Mouse (Mus musculus) midbrain, embryonic 15.5 days (tissue): ENCODE measurements around the gene Epb41l1. TPM values are rescaled to one million over a fixed set of nuclear protein-coding genes. Genes with fewer than 3 reads are reported as not detected.

Source experiments
- ATAC-seq: fragments of 200-750 bp; cut with Nextera tagmentation; replicated peaks from 2 replicates; pipeline ENCODE4 v1.8.0; 2017; ENCODE audit warnings: moderate TSS enrichment
- H3K27ac ChIP-seq: fragments of 300-500 bp; sonication (generic); 2 replicates; pipeline ENCODE4 v1.5.1; 2015; ENCODE audit warnings: mild to moderate bottlenecking, inconsistent platforms
- H3K27me3 ChIP-seq: fragments of 300-500 bp; sonication (generic); replicated peaks from 2 replicates; pipeline ENCODE4 v1.6.1; 2015; ENCODE audit warnings: inconsistent platforms
- H3K36me3 ChIP-seq: fragments of 300-500 bp; sonication (generic); replicated peaks from 2 replicates; pipeline ENCODE4 v1.6.1; 2015; ENCODE audit warnings: inconsistent platforms
- H3K4me1 ChIP-seq: fragments of 300-500 bp; sonication (generic); 2 replicates; pipeline ENCODE4 v1.6.1; 2015; ENCODE audit warnings: inconsistent platforms
- H3K4me2 ChIP-seq: fragments of 300-500 bp; sonication (generic); 2 replicates; pipeline ENCODE4 v1.6.1; 2015; ENCODE audit warnings: inconsistent platforms, mild to moderate bottlenecking, moderate library complexity
- H3K4me3 ChIP-seq: fragments of 300-500 bp; sonication (generic); 2 replicates; pipeline ENCODE4 v1.5.1; 2015; ENCODE audit warnings: mild to moderate bottlenecking, inconsistent platforms
- H3K9ac ChIP-seq: fragments of 300-500 bp; sonication (generic); 2 replicates; pipeline ENCODE4 v1.6.1; 2015; ENCODE audit warnings: mild to moderate bottlenecking, inconsistent platforms
- H3K9me3 ChIP-seq: fragments of 300-500 bp; sonication (generic); 2 replicates; pipeline ENCODE4 v1.6.1; 2016; ENCODE audit warnings: inconsistent platforms
- WGBS: fragments of 180-500 bp; shearing (Covaris S2); methylation state at CpG from one replicate; pipeline ENCODE4 v1.1.7; 2015; ENCODE audit warnings: mixed read lengths; 5-methylcytosine and 5-hydroxymethylcytosine counted together
- polyA plus RNA-seq: library from polyadenylated mRNA; unstranded; fragments of >200 nt; fragmentation: Nextera tagmentation; extraction: Ambion mirVana; gene quantifications from 2 replicates; pipeline ENCODE4 v1.2.1, GENCODE M21; 2015

Gene Epb41l1
- polyA plus RNA-seq, 1 experiment from 2014 or later, result 19.6 TPM

- no peak for ATAC-seq
- no peak overlapping the region for H3K4me3 ChIP-seq
- 33% methylated on average over 13 of the region's 13 CpGs for WGBS
- no peak overlapping the region for H3K27ac ChIP-seq
- 0 out of 2 replicates have a peak, but pooled peaks cover 4% of the 10 kb centered on the region for H3K4me1 ChIP-seq
- no peak overlapping the region for H3K4me2 ChIP-seq
- no peaks in the 10 kb centered on the region for H3K27me3 ChIP-seq
- no peak overlapping the region for H3K9ac ChIP-seq
- H3K9me3 ChIP-seq, result no peaks in the 10 kb centered on the region
- no peaks in the 10 kb centered on the region for H3K36me3 ChIP-seq
Measured at GRCm38 (mm10) chr2:156482299-156482698, 61.6 kb downstream of the Epb41l1 start.

- Histone ChIP-seq H3K4me1 (peaks cover 7% of the 10 kb centered on the region), H3K36me3 (no peaks in the 10 kb centered on the region), H3K9me3 (no peaks in the 10 kb centered on the region), H3K4me3 (no peak overlapping the region), H3K27me3 (no peaks in the 10 kb centered on the region), H3K27ac (no peak overlapping the region), H3K4me2 (no peak overlapping the region), H3K9ac (no peak overlapping the region)
- ATAC-seq, result peak; percentile 37; the same call in 1 of the 2 replicates
- 87% methylated on average over 3 of the region's 3 CpGs for WGBS
Measured at GRCm38 (mm10) chr2:156482764-156483163, 62.1 kb downstream of the Epb41l1 start.

GRCm38 (mm10) chr2:156483204-156483603 is 62.5 kb downstream of the Epb41l1 start:
- no peak overlapping the region for H3K4me3 ChIP-seq

DNA sequence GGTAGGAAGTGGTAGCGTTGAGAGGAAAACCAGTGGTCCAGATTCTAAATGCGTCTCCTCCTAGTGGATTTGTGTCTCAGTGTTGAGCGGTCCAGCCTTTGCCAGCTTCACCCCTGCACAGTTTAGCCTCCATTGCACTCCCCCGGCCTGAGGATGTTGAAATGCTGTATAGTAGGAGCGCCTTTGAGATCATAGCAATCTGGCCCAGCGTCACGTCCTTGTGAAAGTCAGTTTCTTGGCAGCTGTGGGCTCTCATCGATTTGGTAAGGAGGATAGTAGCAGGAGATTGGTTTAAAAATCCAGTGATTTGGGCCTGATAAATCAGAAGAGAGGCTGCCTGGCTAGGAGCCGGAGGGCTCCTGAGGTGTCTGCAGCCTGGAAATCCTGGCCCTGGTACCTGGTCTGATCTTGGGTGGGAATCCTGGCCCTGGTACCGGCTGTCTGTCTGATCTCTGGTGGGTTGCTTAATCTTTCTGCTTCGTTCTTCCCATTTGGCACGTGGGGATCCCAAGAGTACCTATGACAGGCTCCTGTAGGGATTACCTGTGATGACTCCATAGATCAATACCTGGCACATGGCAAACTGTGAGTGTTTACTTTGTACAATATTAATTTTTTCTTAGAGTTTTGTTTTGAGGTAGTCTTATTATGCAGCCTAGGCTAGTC is 65.5 kb downstream of the Epb41l1 start:
- Histone ChIP-seq H3K36me3 (no peaks in the 10 kb centered on the region), H3K9me3 (no peaks in the 10 kb centered on the region), H3K27me3 (no peaks in the 10 kb centered on the region), H3K27ac (no peak overlapping the region), H3K4me1 (peaks cover 21% of the 10 kb centered on the region), H3K4me2 (no peak overlapping the region), H3K9ac (no peak overlapping the region), H3K4me3 (no peak overlapping the region)
- WGBS, result 94% methylated on average over 12 of the region's 12 CpGs
- ATAC-seq, result no peak

More at GRCm38 (mm10) chr2:156483204-156483603, 62.5 kb downstream of the Epb41l1 start:
- WGBS, result 81% methylated on average over 7 of the region's 7 CpGs
- peak; percentile 57; the same call in 1 of the 2 replicates for ATAC-seq
- H3K36me3 ChIP-seq, result no peaks in the 10 kb centered on the region
- no peak overlapping the region for H3K4me2 ChIP-seq
- H3K9ac ChIP-seq, result no peak overlapping the region
- H3K9me3 ChIP-seq, result no peaks in the 10 kb centered on the region
- H3K4me1 ChIP-seq, result peaks cover 12% of the 10 kb centered on the region
- H3K27ac ChIP-seq, result no peak overlapping the region
- no peaks in the 10 kb centered on the region for H3K27me3 ChIP-seq

GRCm38 (mm10) chr2:156487589-156488160 is 67.0 kb downstream of the Epb41l1 start:
- H3K4me1 ChIP-seq, result peaks cover 31% of the 10 kb centered on the region
- WGBS, result 51% methylated on average over 10 of the region's 10 CpGs
- no peak overlapping the region for H3K4me2 ChIP-seq
- H3K4me3 ChIP-seq, result no peak overlapping the region
- no peaks in the 10 kb centered on the region for H3K27me3 ChIP-seq
- H3K9me3 ChIP-seq, result no peaks in the 10 kb centered on the region
- no peak for ATAC-seq
- H3K27ac ChIP-seq, result no peak overlapping the region
- H3K36me3 ChIP-seq, result no peaks in the 10 kb centered on the region
- H3K9ac ChIP-seq, result no peak overlapping the region

DNA sequence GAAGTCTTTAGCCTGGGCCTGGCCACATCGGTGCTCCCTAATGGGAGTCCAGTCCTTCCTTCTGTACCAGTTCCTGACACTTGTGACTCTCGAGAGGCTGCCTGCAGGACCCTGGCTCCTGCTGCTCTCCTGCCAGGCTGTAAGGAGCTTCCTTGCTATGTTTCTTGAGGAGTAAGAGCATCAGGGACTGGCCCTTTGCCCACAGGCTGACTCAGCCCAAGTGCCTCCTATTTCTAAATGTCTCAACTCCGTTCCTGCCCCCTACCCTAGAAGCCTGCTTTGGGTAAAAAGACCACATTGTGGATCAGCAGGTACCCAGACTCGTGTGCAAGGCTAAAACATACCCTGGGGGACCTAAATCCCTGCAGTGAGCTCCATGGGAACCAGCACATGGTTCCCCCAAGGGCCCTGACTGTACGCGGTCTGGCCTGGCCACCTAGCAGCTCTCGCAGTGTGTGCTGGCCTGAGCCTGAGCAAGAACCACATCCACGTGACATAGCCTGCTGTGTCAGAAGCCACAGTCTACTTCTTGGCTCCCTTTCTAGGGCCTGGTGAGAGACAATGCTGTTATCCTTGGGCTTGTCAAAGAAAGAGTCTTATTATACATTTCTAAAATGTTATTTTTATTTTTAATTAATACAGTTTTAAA is 67.6 kb downstream of the Epb41l1 start:
- ATAC-seq, result no peak
- Histone ChIP-seq H3K9me3 (no peaks in the 10 kb centered on the region), H3K36me3 (no peaks in the 10 kb centered on the region), H3K27ac (no peak overlapping the region), H3K4me2 (no peak overlapping the region), H3K27me3 (no peaks in the 10 kb centered on the region), H3K4me3 (no peak overlapping the region), H3K4me1 (peaks cover 37% of the 10 kb centered on the region), H3K9ac (no peak overlapping the region)
- WGBS, result 55% methylated on average over 8 of the region's 8 CpGs

DNA sequence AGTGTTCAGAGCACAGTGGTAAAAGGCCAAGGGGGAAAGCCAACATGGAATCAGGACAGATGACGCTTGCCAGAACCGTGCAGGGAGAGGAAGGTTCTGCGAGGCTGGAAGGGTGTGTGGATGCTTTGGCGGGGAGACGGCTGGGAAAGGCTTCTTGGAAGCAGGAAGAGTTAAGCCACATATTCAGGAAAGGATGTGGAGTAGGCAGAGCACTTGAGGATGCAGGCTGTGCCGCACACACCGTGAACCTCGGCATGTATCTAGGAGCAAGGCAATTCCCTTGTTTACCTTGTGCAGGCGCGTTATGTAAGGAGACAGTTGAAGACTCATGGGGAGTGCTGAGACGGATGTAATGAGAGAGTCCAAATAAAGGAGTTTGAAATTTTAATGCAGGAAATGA is 69.5 kb downstream of the Epb41l1 start:
- no peaks in the 10 kb centered on the region for H3K27me3 ChIP-seq
- no peak overlapping the region for H3K4me3 ChIP-seq
- no peak overlapping the region for H3K9ac ChIP-seq
- H3K4me1 ChIP-seq, result peaks cover 47% of the 10 kb centered on the region
- ATAC-seq, result no peak
- no peak overlapping the region for H3K4me2 ChIP-seq
- H3K36me3 ChIP-seq, result 0 out of 2 replicates have a peak, but pooled peaks cover 7% of the 10 kb centered on the region
- H3K9me3 ChIP-seq, result no peaks in the 10 kb centered on the region
- WGBS, result 59% methylated on average over 11 of the region's 11 CpGs
- peak overlapping the region; percentile 37; the same call in 1 of the 2 replicates for H3K27ac ChIP-seq

GRCm38 (mm10) chr2:156491796-156492195 is 71.1 kb downstream of the Epb41l1 start:
- 77% methylated on average over 5 of the region's 5 CpGs for WGBS
- 0 out of 2 replicates have a peak, but pooled peaks cover 17% of the 10 kb centered on the region for H3K36me3 ChIP-seq
- H3K9ac ChIP-seq, result no peak overlapping the region
- H3K27ac ChIP-seq, result no peak overlapping the region
- no peaks in the 10 kb centered on the region for H3K9me3 ChIP-seq
- no peak for ATAC-seq
- no peaks in the 10 kb centered on the region for H3K27me3 ChIP-seq
- H3K4me3 ChIP-seq, result no peak overlapping the region
- peaks cover 47% of the 10 kb centered on the region for H3K4me1 ChIP-seq
- no peak overlapping the region for H3K4me2 ChIP-seq

- ATAC-seq, result no peak
- no peak overlapping the region for H3K4me3 ChIP-seq
- H3K4me1 ChIP-seq, result peaks cover 41% of the 10 kb centered on the region
- H3K27ac ChIP-seq, result no peak overlapping the region
- 0 out of 2 replicates have a peak, but pooled peaks cover 26% of the 10 kb centered on the region for H3K36me3 ChIP-seq
- H3K9me3 ChIP-seq, result no peaks in the 10 kb centered on the region
- no peak overlapping the region for H3K4me2 ChIP-seq
- H3K9ac ChIP-seq, result no peak overlapping the region
- no peaks in the 10 kb centered on the region for H3K27me3 ChIP-seq
- 28% methylated on average over 9 of the region's 9 CpGs for WGBS
Measured at GRCm38 (mm10) chr2:156493766-156494165, 73.1 kb downstream of the Epb41l1 start.

- H3K27ac ChIP-seq, result no peak overlapping the region
- no peaks in the 10 kb centered on the region for H3K27me3 ChIP-seq
- H3K4me1 ChIP-seq, result peaks cover 41% of the 10 kb centered on the region
- ATAC-seq, result no peak
- no peak overlapping the region for H3K4me2 ChIP-seq
- H3K4me3 ChIP-seq, result no peak overlapping the region
- WGBS, result 85% methylated on average over 9 of the region's 9 CpGs
- no peak overlapping the region for H3K9ac ChIP-seq
- no peaks in the 10 kb centered on the region for H3K9me3 ChIP-seq
- H3K36me3 ChIP-seq, result peaks cover 26% of the 10 kb centered on the region; the same call in 1 of the 2 replicates
Measured at GRCm38 (mm10) chr2:156494465-156494864, 73.8 kb downstream of the Epb41l1 start.

DNA sequence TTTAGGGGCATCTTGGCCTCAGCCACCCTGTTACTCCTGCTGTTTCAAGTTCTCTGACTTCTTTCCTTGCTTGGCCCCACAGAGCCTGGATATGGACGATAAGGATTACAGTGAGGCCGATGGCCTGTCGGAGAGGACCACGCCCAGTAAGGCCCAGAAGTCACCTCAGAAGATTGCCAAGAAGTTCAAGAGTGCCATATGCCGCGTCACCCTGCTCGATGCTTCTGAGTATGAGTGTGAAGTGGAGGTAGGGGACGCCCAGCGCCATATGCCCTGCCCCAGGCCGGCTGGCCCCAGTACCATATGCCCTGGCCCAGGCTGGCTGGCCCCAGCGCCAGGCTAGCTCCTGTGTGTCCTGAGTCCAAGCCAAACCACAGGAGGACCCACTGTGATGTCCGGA is 74.2 kb downstream of the Epb41l1 start:
- Histone ChIP-seq H3K9me3 (no peaks in the 10 kb centered on the region), H3K4me2 (no peak overlapping the region), H3K4me1 (peaks cover 41% of the 10 kb centered on the region), H3K27me3 (no peaks in the 10 kb centered on the region), H3K36me3 (peaks cover 26% of the 10 kb centered on the region; the same call in 1 of the 2 replicates), H3K9ac (no peak overlapping the region), H3K27ac (no peak overlapping the region), H3K4me3 (no peak overlapping the region)
- 94% methylated on average over 12 of the region's 12 CpGs for WGBS
- no peak for ATAC-seq

GRCm38 (mm10) chr2:156496816-156497566 is 76.3 kb downstream of the Epb41l1 start:
- no peaks in the 10 kb centered on the region for H3K27me3 ChIP-seq
- no peak overlapping the region for H3K4me2 ChIP-seq
- peaks cover 25% of the 10 kb centered on the region for H3K4me1 ChIP-seq
- no peak overlapping the region for H3K9ac ChIP-seq
- peak overlapping the region; percentile 22; the same call in 1 of the 2 replicates for H3K27ac ChIP-seq
- H3K36me3 ChIP-seq, result peaks cover 40% of the 10 kb centered on the region
- 17% methylated on average over 5 of the region's 5 CpGs for WGBS
- no peak for ATAC-seq
- H3K9me3 ChIP-seq, result no peaks in the 10 kb centered on the region
- H3K4me3 ChIP-seq, result no peak overlapping the region
